Comparison of ENCODE assay signal across 9 mouse cellular contexts in genomic region chr16:92761968-92762521, GRCm38 (mm10).
DNase-seq lines count a peak whose midpoint lies in the region; ATAC-seq lines count a peak whose summit lies in the region.
"Had no signal": no experiment of that assay in that cellular context is flagged by ENCODE, and none has a peak within 500 bp of the region (broad histone marks: within the 10 kb centered on the region; RNA-seq: fewer than 3 reads in every experiment).

No protein-coding gene starts in this region.

- no peaks in the 10 kb centered on the region; the same call in 1 of the 2 replicates for H3K4me1 ChIP-seq in midbrain, embryonic 16.5 days (ENCODE audit: control insufficient read depth, insufficient read depth, low read length)
- no peaks in the 10 kb centered on the region for H3K4me1 ChIP-seq in midbrain, embryonic 10.5 days
- peaks cover 16% of the 10 kb centered on the region for H3K4me1 ChIP-seq in forebrain, embryonic 16.5 days (replicated peaks; ENCODE audit: control insufficient read depth, insufficient read depth, low read length)
- no peaks in the 10 kb centered on the region for H3K4me1 ChIP-seq in hindbrain, embryonic 13.5 days (replicated peaks)

- H3K4me2 ChIP-seq in midbrain, embryonic 16.5 days (ENCODE audit: low read length): no peak overlapping the region
- peak overlapping the region; percentile 16; the same call in 1 of the 2 replicates for H3K4me2 ChIP-seq in forebrain, embryonic 16.5 days (ENCODE audit: low read length)
- no peak overlapping the region for H3K4me2 ChIP-seq in hindbrain, embryonic 13.5 days

- 0 out of 2 replicates have a peak overlapping the region, but pooled peaks have one; percentile 38 for H3K27ac ChIP-seq in midbrain, embryonic 16.5 days (ENCODE audit: low read length)
- H3K27ac ChIP-seq in midbrain, embryonic 10.5 days (replicated peaks): no peak overlapping the region
- no peak overlapping the region for H3K27ac ChIP-seq in forebrain, embryonic 16.5 days (ENCODE audit: low read length)
- no peak overlapping the region for H3K27ac ChIP-seq in hindbrain, embryonic 13.5 days
- H3K27ac ChIP-seq: macrophage had no signal

- intact Hi-C loops in heart, postnatal 25 days (cut with DNase I): no loop called here

- H3K9ac ChIP-seq in midbrain, embryonic 16.5 days (ENCODE audit: low read depth, low read length): no peak overlapping the region
- no peak overlapping the region for H3K9ac ChIP-seq in forebrain, embryonic 16.5 days (replicated peaks; ENCODE audit: low read depth, low read length)
- no peak overlapping the region for H3K9ac ChIP-seq in hindbrain, embryonic 13.5 days

- H3K27me3 ChIP-seq in midbrain, embryonic 16.5 days (ENCODE audit: control insufficient read depth, insufficient read depth, low read depth, low read length): no peaks in the 10 kb centered on the region
- no peaks in the 10 kb centered on the region for H3K27me3 ChIP-seq in midbrain, embryonic 10.5 days (ENCODE audit: low read depth, poor library complexity, severe bottlenecking)
- H3K27me3 ChIP-seq in forebrain, embryonic 16.5 days (replicated peaks; ENCODE audit: control insufficient read depth, insufficient read depth, low read length): no peaks in the 10 kb centered on the region
- H3K27me3 ChIP-seq in hindbrain, embryonic 13.5 days: no peaks in the 10 kb centered on the region

- ATAC-seq in midbrain, embryonic 16.5 days: no peak
- ATAC-seq in forebrain, embryonic 16.5 days: peak; percentile 85
- ATAC-seq in hindbrain, embryonic 13.5 days (ENCODE audit: low FRiP score): no peak

- H3K9me3 ChIP-seq in midbrain, embryonic 16.5 days (replicated peaks; ENCODE audit: control insufficient read depth, low read length, poor library complexity, severe bottlenecking): no peaks in the 10 kb centered on the region
- H3K9me3 ChIP-seq in midbrain, embryonic 10.5 days (replicated peaks): no peaks in the 10 kb centered on the region
- H3K9me3 ChIP-seq in forebrain, embryonic 16.5 days (ENCODE audit: control insufficient read depth, low read length): no peaks in the 10 kb centered on the region
- no peaks in the 10 kb centered on the region for H3K9me3 ChIP-seq in hindbrain, embryonic 13.5 days

- WGBS in midbrain, embryonic 16.5 days: 74% methylated on average over 15 of the region's 15 CpGs
- 83% methylated on average over 15 of the region's 15 CpGs for WGBS in midbrain, embryonic 10.5 days
- WGBS in forebrain, embryonic 16.5 days: 48% methylated on average over 15 of the region's 15 CpGs
- WGBS in hindbrain, embryonic 13.5 days: 79% methylated on average over 15 of the region's 15 CpGs

- no peaks in the 10 kb centered on the region for H3K36me3 ChIP-seq in midbrain, embryonic 16.5 days (ENCODE audit: control insufficient read depth, insufficient read depth, low read length)
- no peaks in the 10 kb centered on the region for H3K36me3 ChIP-seq in midbrain, embryonic 10.5 days
- no peaks in the 10 kb centered on the region for H3K36me3 ChIP-seq in forebrain, embryonic 16.5 days (ENCODE audit: control insufficient read depth, insufficient read depth)
- H3K36me3 ChIP-seq in hindbrain, embryonic 13.5 days: no peaks in the 10 kb centered on the region

- no peak overlapping the region for H3K4me3 ChIP-seq in midbrain, embryonic 16.5 days (ENCODE audit: low read depth, low read length)
- H3K4me3 ChIP-seq in midbrain, embryonic 10.5 days: no peak overlapping the region
- H3K4me3 ChIP-seq in forebrain, embryonic 16.5 days (replicated peaks; ENCODE audit: low read length): no peak overlapping the region
- H3K4me3 ChIP-seq in hindbrain, embryonic 13.5 days: no peak overlapping the region

- peak; percentile 19 to 27 for DNase-seq in heart, adult 18-20 months
- no peak for DNase-seq in heart, postnatal 25 days (ENCODE audit: low spot score)
- DNase-seq in midbrain, embryonic 10.5 days (ENCODE audit: low spot score): no peak
- peak; percentile 44 to 46 for DNase-seq in thymus, postnatal 10 days (ENCODE audit: low spot score in 2 of 2)
- no peak for DNase-seq in urinary bladder, postnatal 25 days (ENCODE audit: low spot score)

Comparison
In these comparisons a context has a peak if more than half of its experiments do, and no peak if none do; other contexts are left out.
1. DNase-seq: peak in heart, adult 18-20 months (2 of 2) and thymus, postnatal 10 days (2 of 2); none in heart, postnatal 25 days (single experiment), midbrain, embryonic 10.5 days (single experiment) and urinary bladder, postnatal 25 days (single experiment).